Mouse (Mus musculus): ENCODE measurements around the gene Mindy4b-ps.

GRCm38 (mm10) chr3:58789033-58789432, 33.1 kb downstream of the Mindy4b-ps start:
- TF ChIP-seq EP300 (optimal IDR thresholded peaks at IDR 0.05), result no peak
- no peak for TF ChIP-seq CTCF (IDR thresholded peaks at IDR 0.05; ENCODE audit: low read depth)
